Mouse (Mus musculus) intestine, embryonic 15.5 days (tissue): ENCODE results near the gene Nkain1. TPM values are rescaled to one million over a fixed set of nuclear protein-coding genes. Genes with fewer than 3 reads are reported as not detected.

ENCODE experiments used
- ATAC-seq: fragments of 200-750 bp; cut with Nextera tagmentation; 2 replicates; pipeline ENCODE4 v1.8.0; 2017; ENCODE audit warnings: moderate TSS enrichment, moderate library complexity
- H3K27ac ChIP-seq: fragments of 300-500 bp; sonication (generic); 2 replicates; pipeline ENCODE4 v1.5.1; 2015; ENCODE audit warnings: mild to moderate bottlenecking, inconsistent platforms
- H3K27me3 ChIP-seq: fragments of 300-500 bp; sonication (generic); replicated peaks from 2 replicates; pipeline ENCODE4 v1.6.1; 2015; ENCODE audit warnings: inconsistent platforms
- H3K36me3 ChIP-seq: fragments of 300-500 bp; sonication (generic); 2 replicates; pipeline ENCODE4 v1.6.1; 2015; ENCODE audit warnings: inconsistent platforms
- H3K4me1 ChIP-seq: fragments of 300-500 bp; sonication (generic); replicated peaks from 2 replicates; pipeline ENCODE4 v1.6.1; 2015; ENCODE audit warnings: inconsistent platforms
- H3K4me2 ChIP-seq: fragments of 300-500 bp; sonication (generic); replicated peaks from 2 replicates; pipeline ENCODE4 v1.6.1; 2015; ENCODE audit warnings: mild to moderate bottlenecking, inconsistent platforms
- H3K4me3 ChIP-seq: fragments of 300-500 bp; sonication (generic); replicated peaks from 2 replicates; pipeline ENCODE4 v1.5.1; 2015; ENCODE audit warnings: inconsistent platforms
- H3K9ac ChIP-seq: fragments of 300-500 bp; sonication (generic); 2 replicates; pipeline ENCODE4 v1.6.1; 2015; ENCODE audit warnings: inconsistent platforms
- H3K9me3 ChIP-seq: fragments of 300-500 bp; sonication (generic); 2 replicates; pipeline ENCODE4 v1.6.1; 2016; ENCODE audit warnings: inconsistent platforms
- WGBS: fragments of 180-500 bp; shearing (Covaris S2); methylation state at CpG from one replicate; pipeline ENCODE4 v1.1.7; 2015; 5-methylcytosine and 5-hydroxymethylcytosine counted together
- polyA plus RNA-seq: library from polyadenylated mRNA; unstranded; fragments of >200 nt; fragmentation: Nextera tagmentation; extraction: Ambion mirVana; gene quantifications from 2 replicates; pipeline ENCODE4 v1.2.1, GENCODE M21; 2015

Nkain1 gene
- polyA plus RNA-seq, 1 experiment from 2014 or later, result 1.2 TPM

DNA sequence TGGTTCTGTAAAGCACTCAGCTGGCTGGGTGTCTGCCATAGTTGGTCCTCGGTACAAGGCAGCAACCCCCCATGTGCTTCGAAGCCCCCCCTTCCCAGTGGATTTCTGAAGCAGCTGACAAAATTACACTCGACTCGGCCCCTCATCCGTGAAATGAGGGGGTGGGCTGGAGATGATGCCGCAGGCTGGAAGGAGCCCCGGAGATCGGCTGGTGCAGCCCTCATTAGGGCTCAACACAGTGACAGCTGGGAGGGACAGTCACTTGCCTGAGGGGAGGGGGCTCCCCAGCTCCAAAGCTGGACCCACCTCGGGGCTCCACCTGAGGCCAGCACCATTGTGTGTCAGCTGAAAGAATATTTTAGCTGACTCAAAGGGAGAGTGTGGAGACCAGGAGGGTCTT is 29.6 kb downstream of the Nkain1 start:
- no peak overlapping the region for H3K4me2 ChIP-seq
- 66% methylated on average over 9 of the region's 9 CpGs for WGBS
- H3K36me3 ChIP-seq, result no peaks in the 10 kb centered on the region
- no peak overlapping the region for H3K27ac ChIP-seq
- no peaks in the 10 kb centered on the region for H3K27me3 ChIP-seq
- no peak for ATAC-seq
- H3K4me1 ChIP-seq, result peaks cover 6% of the 10 kb centered on the region
- H3K9ac ChIP-seq, result no peak overlapping the region
- no peaks in the 10 kb centered on the region for H3K9me3 ChIP-seq
- H3K4me3 ChIP-seq, result no peak overlapping the region

DNA sequence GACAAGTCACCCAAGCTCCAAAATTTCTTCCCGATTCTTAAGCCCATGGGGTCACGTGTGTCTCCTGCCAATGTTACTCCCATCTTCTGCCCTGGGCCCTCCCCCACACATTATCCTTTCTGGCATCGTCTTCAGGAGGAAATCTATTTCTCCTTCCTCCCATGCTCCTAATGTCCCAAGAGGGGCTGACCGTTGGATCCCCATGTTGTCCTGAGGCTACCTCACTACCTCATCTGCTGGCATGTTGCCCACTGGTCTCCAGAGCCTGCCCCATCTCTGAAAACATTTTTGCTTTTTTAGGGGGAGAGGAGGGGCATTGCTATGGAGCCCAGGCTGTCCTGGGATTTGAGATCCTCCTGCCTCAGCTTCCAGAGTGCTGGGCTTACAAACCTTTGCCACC is 30.9 kb downstream of the Nkain1 start:
- H3K4me2 ChIP-seq, result no peak overlapping the region
- ATAC-seq, result no peak
- 73% methylated on average over 4 of the region's 4 CpGs for WGBS

DNA sequence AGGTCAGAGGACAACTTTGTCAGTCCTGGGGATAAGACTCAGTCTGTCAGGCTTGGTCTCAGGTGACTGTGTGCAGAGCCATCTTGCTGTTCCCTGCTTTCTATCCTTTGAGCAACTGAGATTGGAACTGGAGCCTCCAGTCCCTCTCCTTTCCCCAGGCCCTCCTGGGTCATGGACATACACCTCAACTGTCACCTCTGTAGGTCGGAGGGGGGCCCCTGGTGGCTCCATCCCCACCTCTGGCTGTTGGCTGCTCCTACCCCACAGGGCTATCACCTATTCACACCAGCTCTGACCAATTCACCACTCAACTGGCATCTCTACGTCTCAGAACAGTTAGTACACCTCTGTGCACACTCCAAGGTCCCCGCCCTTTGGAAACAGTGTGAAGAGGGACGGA is 33.1 kb downstream of the Nkain1 start:
- Histone ChIP-seq H3K36me3 (no peaks in the 10 kb centered on the region), H3K4me2 (no peak overlapping the region), H3K9ac (no peak overlapping the region), H3K4me3 (no peak overlapping the region), H3K4me1 (no peaks in the 10 kb centered on the region), H3K27me3 (no peaks in the 10 kb centered on the region), H3K9me3 (no peaks in the 10 kb centered on the region), H3K27ac (no peak overlapping the region)
- 82% methylated on average over 4 of the region's 4 CpGs for WGBS
- no peak for ATAC-seq

More for the DNA sequence above, 30.9 kb downstream of the Nkain1 start:
- Histone ChIP-seq H3K27me3 (no peaks in the 10 kb centered on the region), H3K27ac (no peak overlapping the region), H3K36me3 (no peaks in the 10 kb centered on the region), H3K4me3 (no peak overlapping the region), H3K9ac (no peak overlapping the region), H3K4me1 (peaks cover 6% of the 10 kb centered on the region), H3K9me3 (no peaks in the 10 kb centered on the region)

DNA sequence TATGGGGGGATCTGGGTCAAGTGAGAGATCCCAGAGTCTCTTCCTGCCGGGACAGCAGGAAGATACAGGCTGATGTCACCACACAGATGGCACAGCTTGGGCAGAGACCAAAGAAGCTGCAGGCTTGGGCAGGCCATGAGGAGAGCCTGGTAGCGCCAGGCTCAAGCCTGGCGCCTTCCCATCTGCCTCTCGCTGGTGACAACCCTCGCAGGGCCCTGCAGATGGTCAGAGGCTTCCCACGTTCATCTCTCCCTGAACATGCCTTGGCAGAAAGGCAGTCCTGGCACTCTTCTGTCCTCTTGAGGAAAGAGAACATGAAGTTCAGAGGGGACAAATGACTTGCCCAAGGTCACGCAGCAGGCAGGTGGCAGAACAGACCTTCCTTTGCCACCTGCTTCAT is 34.3 kb downstream of the Nkain1 start:
- no peak overlapping the region for H3K4me2 ChIP-seq
- H3K4me3 ChIP-seq, result no peak overlapping the region
- no peaks in the 10 kb centered on the region for H3K4me1 ChIP-seq
- H3K9me3 ChIP-seq, result no peaks in the 10 kb centered on the region
- H3K36me3 ChIP-seq, result no peaks in the 10 kb centered on the region
- no peaks in the 10 kb centered on the region for H3K27me3 ChIP-seq
- H3K27ac ChIP-seq, result no peak overlapping the region
- ATAC-seq, result no peak
- WGBS, result 87% methylated on average over 7 of the region's 7 CpGs
- H3K9ac ChIP-seq, result no peak overlapping the region

DNA sequence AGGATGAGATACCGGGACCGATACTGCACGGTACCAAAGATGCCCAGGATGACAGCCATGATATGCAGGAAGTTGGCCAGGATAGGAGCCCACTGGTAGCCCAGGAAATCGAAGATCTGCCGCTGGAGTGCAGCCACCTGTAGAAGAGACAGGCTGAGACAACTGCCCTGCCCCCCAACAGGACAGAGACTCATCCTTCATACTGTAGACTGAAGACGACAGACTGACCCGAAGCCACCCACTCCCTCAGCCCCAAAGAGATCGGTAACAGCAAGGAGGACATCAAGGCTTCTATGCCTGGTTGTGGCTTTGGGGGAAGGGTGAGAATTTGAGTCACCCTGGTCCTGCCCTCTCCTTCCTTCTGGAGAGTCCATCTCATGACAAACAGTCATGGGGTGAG is 34.9 kb downstream of the Nkain1 start:
- H3K36me3 ChIP-seq, result no peaks in the 10 kb centered on the region
- no peak overlapping the region for H3K4me3 ChIP-seq
- H3K9ac ChIP-seq, result no peak overlapping the region
- no peaks in the 10 kb centered on the region for H3K4me1 ChIP-seq
- ATAC-seq, result no peak
- H3K4me2 ChIP-seq, result no peak overlapping the region
- H3K27me3 ChIP-seq, result no peaks in the 10 kb centered on the region
- H3K27ac ChIP-seq, result no peak overlapping the region
- 81% methylated on average over 8 of the region's 8 CpGs for WGBS
- no peaks in the 10 kb centered on the region for H3K9me3 ChIP-seq

DNA sequence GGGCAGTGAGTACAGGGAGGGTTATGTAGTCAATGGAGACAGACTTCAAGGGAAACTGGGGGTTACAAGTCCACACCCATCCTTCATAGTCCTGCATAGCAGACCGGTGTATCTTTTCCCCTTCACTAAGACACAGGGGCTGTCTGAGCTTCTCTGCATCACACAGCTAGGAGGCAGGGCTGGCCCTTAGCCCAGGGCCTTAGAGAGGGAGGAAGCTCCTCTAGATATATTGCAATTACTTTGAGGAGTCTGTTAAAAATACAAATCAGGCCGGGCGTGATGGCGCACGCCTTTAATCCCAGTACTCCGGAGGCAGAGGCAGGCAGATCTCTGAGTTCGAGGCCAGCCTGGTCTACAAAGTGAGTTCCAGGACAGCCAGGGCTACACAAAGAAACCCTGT is 36.6 kb downstream of the Nkain1 start:
- H3K36me3 ChIP-seq, result no peaks in the 10 kb centered on the region
- WGBS, result 95% methylated on average over 7 of the region's 7 CpGs

DNA sequence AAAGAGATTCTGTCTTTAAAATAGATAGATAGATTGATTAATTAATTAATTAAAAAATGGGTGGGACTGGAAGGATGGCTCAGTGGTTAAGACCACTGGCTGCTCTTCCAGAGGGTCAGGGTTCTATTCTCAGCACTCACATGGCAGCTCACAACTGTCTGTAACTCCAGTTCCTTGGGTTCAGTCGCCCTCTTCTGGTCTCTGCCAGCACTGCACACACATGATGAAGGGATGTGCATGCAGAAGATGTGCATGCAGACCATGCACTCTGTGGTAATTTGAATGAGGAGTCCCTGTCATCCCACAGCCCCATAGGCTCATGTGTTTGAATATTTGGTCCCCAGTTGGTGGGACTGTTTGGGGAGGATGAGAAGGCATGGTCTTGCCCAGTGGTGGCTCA is 38.2 kb downstream of the Nkain1 start:
- Histone ChIP-seq H3K4me2 (no peak overlapping the region), H3K4me3 (no peak overlapping the region), H3K9me3 (no peaks in the 10 kb centered on the region), H3K27me3 (no peaks in the 10 kb centered on the region), H3K4me1 (peaks cover 6% of the 10 kb centered on the region; the same call in 1 of the 2 replicates), H3K9ac (no peak overlapping the region), H3K36me3 (no peaks in the 10 kb centered on the region), H3K27ac (no peak overlapping the region)
- WGBS, result 60% methylated on average over 1 of the region's 1 CpGs
- ATAC-seq, result no peak

More for the DNA sequence above, 36.6 kb downstream of the Nkain1 start:
- ATAC-seq, result no peak
- Histone ChIP-seq H3K9me3 (no peaks in the 10 kb centered on the region), H3K4me2 (no peak overlapping the region), H3K4me1 (no peaks in the 10 kb centered on the region), H3K4me3 (no peak overlapping the region), H3K27ac (no peak overlapping the region), H3K27me3 (no peaks in the 10 kb centered on the region), H3K9ac (no peak overlapping the region)

DNA sequence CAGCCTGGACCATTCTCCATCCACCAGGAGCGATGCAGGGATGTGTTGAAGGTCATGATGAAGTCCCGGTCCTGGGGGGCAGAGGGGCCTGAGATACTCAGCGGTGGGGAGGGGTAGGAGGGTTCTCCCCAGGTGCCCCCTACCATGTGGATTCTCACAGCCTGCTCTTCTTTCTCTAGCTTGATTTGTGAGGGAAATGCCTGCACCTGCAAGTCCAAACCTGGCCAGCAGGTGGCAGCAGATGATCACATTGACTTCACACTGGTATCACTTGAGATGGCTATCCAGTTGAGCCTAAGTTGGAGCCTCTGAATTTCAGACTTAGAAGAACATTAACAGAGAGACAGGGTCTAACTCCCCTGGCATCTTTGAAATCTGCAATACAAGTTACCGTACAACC is 40.0 kb downstream of the Nkain1 start:
- Histone ChIP-seq H3K36me3 (no peaks in the 10 kb centered on the region), H3K27me3 (no peaks in the 10 kb centered on the region), H3K9me3 (no peaks in the 10 kb centered on the region), H3K4me1 (peaks cover 6% of the 10 kb centered on the region; the same call in 1 of the 2 replicates), H3K4me2 (no peak overlapping the region), H3K4me3 (no peak overlapping the region), H3K27ac (no peak overlapping the region), H3K9ac (no peak overlapping the region)
- WGBS, result 33% methylated on average over 4 of the region's 4 CpGs
- ATAC-seq, result peak; percentile 19; the same call in 1 of the 2 replicates

DNA sequence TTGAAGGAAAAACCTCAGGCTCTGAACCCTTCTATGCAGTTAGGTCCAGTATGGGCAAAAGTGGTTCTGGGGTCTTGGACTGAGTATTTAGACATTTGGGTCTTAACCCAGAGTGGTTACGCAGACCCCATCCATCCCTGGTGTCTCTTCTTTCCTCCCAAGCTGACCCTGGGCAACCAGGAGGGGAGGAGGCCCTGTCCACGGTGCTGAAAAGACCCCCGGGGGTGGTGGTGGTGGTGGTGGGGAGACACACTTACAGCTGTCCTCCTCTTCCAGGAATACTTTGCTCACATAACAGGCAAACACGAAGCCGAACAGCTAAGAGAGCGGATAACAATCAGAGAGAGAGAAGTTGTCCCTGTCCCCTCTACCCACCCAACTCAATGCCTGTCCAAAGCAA is 41.6 kb downstream of the Nkain1 start:
- Histone ChIP-seq H3K27me3 (no peaks in the 10 kb centered on the region), H3K27ac (no peak overlapping the region), H3K9me3 (no peaks in the 10 kb centered on the region), H3K4me3 (no peak overlapping the region), H3K9ac (no peak overlapping the region), H3K4me2 (no peak overlapping the region), H3K36me3 (no peaks in the 10 kb centered on the region), H3K4me1 (peaks cover 6% of the 10 kb centered on the region; the same call in 1 of the 2 replicates)
- WGBS, result 67% methylated on average over 6 of the region's 6 CpGs
- no peak for ATAC-seq

DNA sequence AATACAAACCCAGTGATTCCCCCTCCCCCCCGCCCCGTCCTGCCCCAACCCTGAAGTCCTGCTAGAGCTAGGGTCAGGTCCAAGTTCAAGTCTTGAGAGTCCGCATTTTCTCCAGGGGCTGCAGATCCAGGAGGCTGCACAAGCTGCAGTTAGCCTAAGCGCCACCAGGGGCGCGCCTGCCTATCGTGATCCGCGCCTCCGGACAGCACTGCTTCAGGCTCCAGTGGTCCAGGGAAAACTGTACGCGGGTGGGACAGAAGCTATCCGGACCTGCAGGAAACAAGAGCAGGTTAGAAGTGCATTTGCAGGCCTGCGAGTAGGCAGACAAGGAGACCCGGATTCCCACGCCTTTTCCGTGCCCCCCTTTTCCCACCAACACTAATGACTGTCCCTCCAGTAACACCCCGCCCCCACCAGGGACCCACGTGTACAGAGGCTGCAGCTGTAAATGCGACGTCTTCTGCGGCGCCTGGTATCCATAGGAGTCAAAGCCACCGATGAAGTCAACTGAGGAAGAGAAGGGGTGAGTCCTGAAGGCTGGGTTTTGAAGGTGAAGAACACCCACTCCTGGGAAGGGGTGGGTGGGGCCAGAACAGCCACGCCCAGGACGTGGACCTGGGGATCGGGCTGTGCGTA is 42.2 kb downstream of the Nkain1 start:
- Histone ChIP-seq H3K4me3 (no peak overlapping the region; the same call in 1 of the 2 replicates), H3K9me3 (no peaks in the 10 kb centered on the region), H3K9ac (no peak overlapping the region)

DNA sequence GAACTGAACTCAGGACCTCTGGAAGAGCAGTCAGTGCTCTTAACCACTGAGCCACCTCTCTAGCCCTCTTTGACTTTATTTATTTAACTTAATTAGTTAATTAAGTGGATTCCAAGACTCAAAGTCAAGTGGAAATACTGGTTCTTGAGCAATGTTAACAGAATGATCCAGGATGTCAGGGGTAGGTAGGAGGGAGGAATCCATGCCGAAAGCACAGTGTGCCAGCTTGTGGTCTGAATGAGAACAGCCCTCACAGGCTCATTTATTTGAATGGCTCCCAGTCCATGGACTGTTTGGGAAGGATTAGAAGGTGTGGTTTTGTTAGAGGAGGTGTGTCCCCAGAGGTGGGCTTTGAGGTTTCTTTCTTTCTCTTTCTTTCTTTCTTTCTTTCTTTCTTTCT is 46.2 kb downstream of the Nkain1 start:
- Histone ChIP-seq H3K9ac (no peak overlapping the region), H3K4me2 (no peak overlapping the region), H3K9me3 (no peaks in the 10 kb centered on the region), H3K36me3 (no peaks in the 10 kb centered on the region), H3K27ac (no peak overlapping the region), H3K27me3 (no peaks in the 10 kb centered on the region), H3K4me3 (no peak overlapping the region), H3K4me1 (peaks cover 6% of the 10 kb centered on the region; the same call in 1 of the 2 replicates)
- 84% methylated on average over 1 of the region's 1 CpGs for WGBS
- ATAC-seq, result no peak

More for the DNA sequence above, 42.2 kb downstream of the Nkain1 start:
- peak; percentile 76 for ATAC-seq
- 17% methylated on average over 28 of the region's 28 CpGs for WGBS
- peaks cover 6% of the 10 kb centered on the region; the same call in 1 of the 2 replicates for H3K4me1 ChIP-seq
- H3K27ac ChIP-seq, result no peak overlapping the region
- no peaks in the 10 kb centered on the region for H3K27me3 ChIP-seq
- H3K36me3 ChIP-seq, result no peaks in the 10 kb centered on the region
- H3K4me2 ChIP-seq, result peak overlapping the region; percentile 59

DNA sequence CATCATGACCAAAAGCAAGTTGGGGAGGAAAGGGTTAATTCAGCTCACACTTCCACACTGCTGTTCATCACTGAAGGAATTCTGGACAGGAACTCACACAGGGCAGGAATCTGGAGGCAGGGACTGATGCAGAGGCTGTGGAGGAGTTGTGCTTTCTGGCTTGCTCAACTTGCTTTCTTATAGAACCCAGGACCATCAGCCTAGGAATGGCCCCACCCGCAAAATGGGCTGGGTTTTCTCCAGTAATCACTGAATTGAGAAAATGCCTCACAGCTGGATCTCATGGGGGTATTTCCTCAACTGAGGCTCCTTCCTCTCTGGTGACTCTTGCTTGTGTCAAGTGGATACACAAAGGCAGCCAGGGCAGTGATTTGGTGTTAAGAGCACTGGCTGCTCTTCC is 48.9 kb downstream of the Nkain1 start:
- Histone ChIP-seq H3K4me2 (no peak overlapping the region), H3K4me1 (no peaks in the 10 kb centered on the region), H3K4me3 (no peak overlapping the region), H3K27me3 (no peaks in the 10 kb centered on the region), H3K27ac (no peak overlapping the region), H3K9ac (no peak overlapping the region), H3K9me3 (no peaks in the 10 kb centered on the region), H3K36me3 (no peaks in the 10 kb centered on the region)
- 54% methylated on average over 1 of the region's 1 CpGs for WGBS
- no peak for ATAC-seq

DNA sequence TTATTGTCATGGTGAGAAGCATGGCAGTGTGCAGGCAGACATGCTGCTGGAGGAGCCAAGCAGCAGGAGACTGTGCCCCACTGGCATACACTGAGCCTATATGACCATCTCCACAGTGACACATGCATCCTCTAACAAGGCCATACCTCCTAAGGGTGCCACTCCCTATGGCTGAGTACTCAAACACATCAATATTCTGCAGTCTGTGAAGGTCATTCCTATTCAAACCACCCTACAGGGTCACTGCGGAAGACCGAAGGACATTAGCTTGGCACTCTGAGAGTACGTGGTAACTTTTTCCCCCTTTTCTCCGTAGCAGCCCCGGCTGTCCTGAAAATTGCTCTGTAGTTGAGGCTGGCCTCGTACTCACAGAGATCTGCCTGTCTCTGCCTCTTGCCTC is 52.5 kb downstream of the Nkain1 start:
- Histone ChIP-seq H3K27ac (no peak overlapping the region), H3K36me3 (no peaks in the 10 kb centered on the region), H3K27me3 (no peaks in the 10 kb centered on the region), H3K4me3 (no peak overlapping the region), H3K4me1 (0 out of 2 replicates have a peak, but pooled peaks cover 4% of the 10 kb centered on the region), H3K4me2 (no peak overlapping the region), H3K9ac (no peak overlapping the region), H3K9me3 (no peaks in the 10 kb centered on the region)
- WGBS, result 94% methylated on average over 6 of the region's 6 CpGs
- no peak for ATAC-seq
